Mouse (Mus musculus) forebrain, embryonic 16.5 days (tissue): ENCODE measurements around the gene Agap3. TPM values are rescaled to one million over a fixed set of nuclear protein-coding genes. Genes with fewer than 3 reads are reported as not detected.

Experiments used
- ATAC-seq: fragments of 200-750 bp; cut with Nextera tagmentation; 2 replicates; pipeline ENCODE4 v1.8.0; 2017; ENCODE audit warnings: mild to moderate bottlenecking, moderate library complexity
- H3K27ac ChIP-seq: fragments of 300-500 bp; sonication (generic); 2 replicates; pipeline ENCODE4 v1.5.1; 2014; ENCODE audit warnings: low read length, control low read depth
- H3K27me3 ChIP-seq: fragments of 300-500 bp; sonication (generic); replicated peaks from 2 replicates; pipeline ENCODE4 v1.6.1; 2014; ENCODE audit warnings: low read length; ENCODE audit not compliant: control insufficient read depth, insufficient read depth
- H3K36me3 ChIP-seq: fragments of 300-500 bp; sonication (generic); 2 replicates; pipeline ENCODE4 v1.6.1; 2014; ENCODE audit not compliant: control insufficient read depth, insufficient read depth
- H3K4me1 ChIP-seq: fragments of 300-500 bp; sonication (generic); replicated peaks from 2 replicates; pipeline ENCODE4 v1.6.1; 2014; ENCODE audit warnings: low read length; ENCODE audit not compliant: control insufficient read depth, insufficient read depth
- H3K4me2 ChIP-seq: fragments of 300-500 bp; sonication (generic); 2 replicates; pipeline ENCODE4 v1.6.1; 2014; ENCODE audit warnings: mild to moderate bottlenecking, low read length, control low read depth
- H3K4me3 ChIP-seq: fragments of 300-500 bp; sonication (generic); replicated peaks from 2 replicates; pipeline ENCODE4 v1.5.1; 2014; ENCODE audit warnings: mild to moderate bottlenecking, low read length, control low read depth
- H3K9ac ChIP-seq: fragments of 300-500 bp; sonication (generic); replicated peaks from 2 replicates; pipeline ENCODE4 v1.6.1; 2014; ENCODE audit warnings: low read depth, low read length, control low read depth
- H3K9me3 ChIP-seq: fragments of 300-500 bp; sonication (generic); 2 replicates; pipeline ENCODE4 v1.6.1; 2016; ENCODE audit warnings: low read length; ENCODE audit not compliant: control insufficient read depth
- WGBS: fragments of 180-500 bp; shearing (Covaris S2); extraction: QIAGEN DNeasy Blood & Tissue Kit; methylation state at CpG from one replicate; pipeline ENCODE4 v1.1.7; 2014; 5-methylcytosine and 5-hydroxymethylcytosine counted together
- polyA plus RNA-seq: library from polyadenylated mRNA; unstranded; fragments of >200 nt; fragmentation: Nextera tagmentation; extraction: Ambion mirVana; gene quantifications from 2 replicates; pipeline ENCODE4 v1.2.1, GENCODE M21; 2015

Agap3 gene
- polyA plus RNA-seq, 1 experiment from 2014 or later: 58.6 TPM

DNA sequence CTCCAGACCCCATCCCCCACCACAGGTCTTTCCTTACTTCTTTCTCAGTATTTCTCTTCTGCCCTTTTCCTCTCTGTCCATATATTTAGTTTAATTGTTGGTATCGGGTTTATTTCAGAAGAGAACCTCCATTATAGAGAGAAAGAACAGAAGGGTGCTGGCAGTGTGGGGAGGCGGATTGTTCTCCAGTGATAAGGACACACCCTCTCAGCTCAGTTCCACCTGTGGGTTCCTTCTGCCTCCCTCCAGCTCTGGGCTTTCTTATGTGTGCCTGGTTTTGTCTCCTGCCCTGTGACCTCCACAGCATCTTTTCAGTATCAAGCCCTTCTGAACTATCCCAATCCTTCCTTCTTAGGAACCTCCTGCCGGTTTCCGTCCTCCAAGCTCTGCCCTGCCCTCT, 72.5 kb downstream of the Agap3 start:
- no peak overlapping the region for H3K4me2 ChIP-seq
- no peak overlapping the region for H3K27ac ChIP-seq
- H3K36me3 ChIP-seq: no peaks in the 10 kb centered on the region
- H3K9ac ChIP-seq: no peak overlapping the region
- no peak for ATAC-seq
- H3K4me3 ChIP-seq: no peak overlapping the region
- H3K4me1 ChIP-seq: peaks cover 15% of the 10 kb centered on the region
- H3K9me3 ChIP-seq: no peaks in the 10 kb centered on the region
- H3K27me3 ChIP-seq: peaks cover 56% of the 10 kb centered on the region
- WGBS: 11% methylated on average over 4 of the region's 4 CpGs

DNA sequence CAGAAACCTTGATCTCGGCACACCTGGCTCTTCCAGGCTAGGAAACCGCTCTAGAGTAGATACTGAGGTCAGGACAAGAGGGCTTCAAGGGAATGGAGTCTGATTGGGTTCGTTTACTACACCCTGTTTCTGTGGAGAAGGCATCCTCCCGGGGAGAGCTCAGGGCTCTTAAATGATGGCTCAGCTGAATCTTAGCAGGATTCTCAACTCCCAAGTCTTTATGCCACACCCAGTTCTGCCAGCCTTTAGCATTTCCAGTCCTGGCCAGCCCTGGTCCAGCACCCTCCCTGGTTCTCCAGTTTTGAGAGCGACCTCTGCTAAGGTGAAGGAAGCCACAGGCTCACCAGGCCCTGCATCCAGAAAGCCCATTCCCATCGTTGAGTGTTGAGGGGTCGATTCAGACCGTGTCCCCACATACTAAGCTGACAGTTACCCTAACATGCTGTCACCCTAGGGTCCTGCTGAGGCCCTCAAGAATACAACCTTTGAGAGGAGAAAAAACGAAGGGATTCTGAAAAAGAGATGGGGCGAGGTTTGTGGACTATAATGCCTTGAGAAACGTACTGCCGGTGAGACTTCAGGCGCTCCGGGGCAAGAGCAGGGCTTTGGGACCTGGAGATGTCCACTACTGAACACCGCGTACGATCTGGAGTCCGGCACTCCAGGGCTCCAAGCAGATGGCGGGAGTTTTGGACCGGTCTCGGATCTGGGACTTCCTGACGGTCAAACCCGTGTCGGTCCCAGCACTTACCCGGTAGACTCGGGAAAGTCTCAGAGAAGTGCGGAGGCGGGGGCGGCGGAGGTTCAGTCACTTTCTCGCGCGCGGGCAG, 73.6 kb downstream of the Agap3 start:
- Histone ChIP-seq H3K36me3 (no peaks in the 10 kb centered on the region), H3K27ac (no peak overlapping the region), H3K4me1 (peaks cover 15% of the 10 kb centered on the region), H3K4me3 (peak overlapping the region; percentile 47), H3K4me2 (peak overlapping the region; percentile 82), H3K9me3 (no peaks in the 10 kb centered on the region), H3K9ac (no peak overlapping the region), H3K27me3 (peaks cover 60% of the 10 kb centered on the region)
- 3% methylated on average over 34 of the region's 34 CpGs for WGBS
- ATAC-seq: no peak

DNA sequence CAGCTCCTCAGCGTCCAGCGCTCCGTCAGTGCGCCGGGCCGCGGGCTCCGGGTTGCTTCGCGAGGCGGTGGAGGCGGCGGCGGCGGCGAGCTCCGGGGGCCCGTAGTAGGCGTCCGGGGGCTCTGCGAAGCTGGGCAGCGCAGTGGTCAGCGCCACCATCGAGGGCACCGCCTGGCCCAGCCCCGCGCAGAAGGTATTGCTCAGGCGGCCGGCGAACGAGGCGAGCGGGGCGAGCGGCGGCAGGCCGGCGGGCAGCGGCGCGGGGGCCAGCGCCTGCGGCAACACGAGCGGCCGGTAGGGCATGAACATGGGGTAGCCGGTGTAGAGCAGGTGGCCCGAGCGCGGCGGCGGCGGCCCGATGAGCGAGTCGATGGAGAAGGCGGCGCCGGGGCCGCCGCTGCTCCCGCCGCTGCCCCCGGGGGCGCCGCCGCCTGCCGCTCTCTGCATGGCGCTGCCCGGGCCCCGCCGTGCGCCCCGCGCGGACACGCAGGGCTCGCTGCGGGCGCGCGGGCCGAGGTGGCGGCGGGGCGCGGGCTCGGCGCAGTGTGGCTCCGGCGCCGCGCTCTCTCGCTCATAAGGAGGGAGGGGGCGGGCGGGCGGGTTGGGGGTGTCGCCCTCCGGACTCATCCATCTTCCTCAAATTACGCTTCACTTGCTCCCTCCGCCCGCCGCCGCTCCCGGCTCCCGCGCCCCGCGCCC, 74.4 kb downstream of the Agap3 start:
- no peak; the same call in 1 of the 2 replicates for ATAC-seq
- Histone ChIP-seq H3K4me2 (peak overlapping the region; percentile 82), H3K9me3 (no peaks in the 10 kb centered on the region), H3K4me3 (peak overlapping the region; percentile 47), H3K4me1 (peaks cover 15% of the 10 kb centered on the region), H3K9ac (peak overlapping the region; percentile 43), H3K36me3 (no peaks in the 10 kb centered on the region), H3K27ac (no peak overlapping the region), H3K27me3 (peaks cover 58% of the 10 kb centered on the region)
- WGBS: under 1% methylated on average over 88 of the region's 109 CpGs

DNA sequence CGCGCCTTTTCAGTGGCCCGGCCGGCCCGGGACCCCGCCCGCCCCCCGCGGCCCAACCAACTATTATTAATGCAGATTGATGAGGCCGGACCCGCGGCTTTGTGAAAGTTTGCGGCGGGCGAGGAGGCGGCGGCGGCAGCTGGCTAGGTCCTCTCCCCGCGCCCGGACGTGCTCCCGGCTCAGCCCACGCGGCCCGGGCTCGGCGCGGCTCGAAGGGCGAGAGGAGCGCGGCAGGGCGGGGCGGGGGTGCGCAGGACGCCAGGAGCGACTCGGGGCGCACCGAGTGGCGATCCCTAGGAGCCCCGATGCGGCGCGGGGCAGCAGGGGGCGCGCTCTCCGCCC, 74.9 kb downstream of the Agap3 start, which contains the start of gene Gbx1:
TSS of gene Gbx1 (minus strand) at position 314 of the 342 bp plus-strand sequence.
- no peaks in the 10 kb centered on the region for H3K9me3 ChIP-seq
- peak within 1 kb of the TSS; percentile 43 for H3K9ac ChIP-seq
- peak within 1 kb of the TSS; percentile 47 for H3K4me3 ChIP-seq
- H3K4me2 ChIP-seq: peak within 1 kb of the TSS; percentile 82
- under 1% methylated on average over 42 of the region's 49 CpGs for WGBS
- H3K27me3 ChIP-seq: peaks cover 56% of the 10 kb centered on the region
- H3K4me1 ChIP-seq: peaks cover 15% of the 10 kb centered on the region
- ATAC-seq: peak; percentile 17; the same call in 1 of the 2 replicates
- H3K36me3 ChIP-seq: no peaks in the 10 kb centered on the region
- H3K27ac ChIP-seq: no peak within 1 kb of the TSS

DNA sequence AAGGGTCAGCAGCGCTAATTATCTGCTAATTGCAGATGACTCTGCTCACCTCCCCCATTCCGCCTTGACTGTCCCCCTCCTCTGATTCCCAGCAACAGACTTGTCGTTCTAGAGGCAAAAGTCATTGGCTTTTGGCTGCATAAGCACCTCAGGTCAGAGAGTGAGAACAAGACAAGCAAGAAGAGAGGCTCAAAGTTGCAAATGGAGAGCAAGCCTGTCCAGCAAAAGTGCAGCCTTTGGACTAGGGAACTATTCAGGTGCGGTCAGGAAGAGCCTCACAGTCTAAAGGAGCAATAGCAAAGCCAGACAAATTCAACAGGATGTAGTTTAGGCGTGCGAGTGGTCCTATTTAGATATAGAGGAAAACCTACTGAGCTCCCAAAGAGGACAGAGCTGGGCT, 75.8 kb downstream of the Agap3 start:
- Histone ChIP-seq H3K36me3 (no peaks in the 10 kb centered on the region), H3K9ac (no peak overlapping the region), H3K27ac (no peak overlapping the region), H3K4me1 (peaks cover 15% of the 10 kb centered on the region), H3K9me3 (no peaks in the 10 kb centered on the region), H3K4me2 (no peak overlapping the region), H3K4me3 (no peak overlapping the region), H3K27me3 (peaks cover 49% of the 10 kb centered on the region)
- ATAC-seq: no peak
- 14% methylated on average over 6 of the region's 6 CpGs for WGBS

DNA sequence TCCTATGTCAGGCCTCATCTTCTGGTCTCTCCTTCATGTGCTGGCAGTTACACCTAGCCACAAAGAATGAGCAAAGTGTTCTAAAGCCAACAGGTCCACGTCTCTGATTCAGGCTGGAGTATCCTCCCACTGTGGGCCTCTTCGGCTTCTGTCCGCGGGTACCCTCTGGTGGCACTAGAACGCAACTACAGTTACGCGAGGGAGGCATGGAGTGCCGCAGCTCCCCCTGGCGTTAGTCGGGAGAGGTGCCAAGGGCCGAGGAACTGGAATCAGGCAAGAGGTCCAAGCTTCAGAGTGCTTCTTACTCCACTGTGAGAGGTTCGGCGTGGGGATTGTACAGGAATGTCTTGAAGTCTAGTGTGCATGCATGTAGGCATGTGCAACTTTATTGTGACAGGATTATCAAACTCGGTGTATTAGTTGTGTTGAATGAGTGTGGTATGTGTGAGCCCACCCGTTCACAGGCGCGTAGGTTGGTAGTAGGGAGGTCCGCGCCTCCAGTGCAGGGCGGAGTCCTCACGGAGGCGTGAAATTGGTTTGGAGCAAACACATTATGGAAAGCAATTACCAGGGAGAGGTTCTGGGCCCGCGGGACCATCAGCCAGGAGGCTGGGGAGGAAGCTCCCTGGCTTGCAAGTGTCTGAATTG, 78.2 kb downstream of the Agap3 start:
- Histone ChIP-seq H3K36me3 (no peaks in the 10 kb centered on the region), H3K9me3 (no peaks in the 10 kb centered on the region), H3K27ac (no peak overlapping the region), H3K9ac (no peak overlapping the region), H3K4me1 (peaks cover 15% of the 10 kb centered on the region), H3K4me2 (no peak overlapping the region), H3K27me3 (peaks cover 28% of the 10 kb centered on the region), H3K4me3 (no peak overlapping the region)
- ATAC-seq: peak; percentile 52
- WGBS: 19% methylated on average over 24 of the region's 24 CpGs

DNA sequence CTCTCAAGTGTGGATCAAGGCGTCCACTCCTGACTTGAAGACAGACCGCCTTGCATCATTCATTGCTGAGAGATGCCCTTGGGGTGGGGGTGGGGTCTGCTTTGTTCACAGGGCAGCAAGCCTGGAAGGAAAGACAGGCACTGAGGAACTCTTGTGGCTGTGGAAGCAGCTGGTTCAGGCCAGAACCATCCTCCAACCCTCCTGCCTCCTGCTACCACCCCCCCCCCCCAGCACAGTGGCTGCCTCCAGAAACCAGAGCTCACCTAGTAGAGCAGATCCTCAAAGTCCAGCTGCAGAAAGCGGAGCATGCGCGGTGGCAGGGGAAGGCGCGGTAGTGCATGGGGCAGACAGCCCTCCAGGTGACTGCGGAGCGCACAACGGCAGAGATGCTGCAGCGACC, 81.4 kb downstream of the Agap3 start:
- no peak for ATAC-seq
- Histone ChIP-seq H3K36me3 (no peaks in the 10 kb centered on the region), H3K4me1 (0 out of 2 replicates have a peak, but pooled peaks cover 2% of the 10 kb centered on the region), H3K27ac (no peak overlapping the region), H3K9ac (no peak overlapping the region), H3K27me3 (peaks cover 11% of the 10 kb centered on the region), H3K4me2 (no peak overlapping the region), H3K4me3 (no peak overlapping the region), H3K9me3 (no peaks in the 10 kb centered on the region)
- 56% methylated on average over 11 of the region's 11 CpGs for WGBS

DNA sequence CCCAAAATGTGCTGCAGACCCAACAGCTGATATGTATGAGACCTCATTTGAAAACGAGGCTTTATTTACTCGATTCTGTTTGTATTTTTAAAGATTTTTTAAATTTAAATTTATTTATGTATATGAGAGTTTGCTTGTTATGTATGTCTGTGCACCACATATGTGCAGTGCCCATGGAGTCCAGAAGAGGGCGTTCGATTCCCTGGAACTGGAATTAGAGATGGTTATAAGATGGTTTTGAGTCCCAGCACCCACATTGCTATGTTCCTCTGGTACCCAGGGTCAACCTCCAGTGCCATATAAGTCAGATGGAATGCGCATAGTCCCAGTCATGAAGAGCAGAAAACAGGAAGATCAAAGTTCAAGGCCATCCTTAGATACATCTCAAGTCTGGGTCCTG, 82.3 kb downstream of the Agap3 start:
- Histone ChIP-seq H3K4me3 (no peak overlapping the region), H3K4me2 (no peak overlapping the region), H3K27ac (no peak overlapping the region), H3K9ac (no peak overlapping the region), H3K27me3 (peaks cover 5% of the 10 kb centered on the region; the same call in 1 of the 2 replicates), H3K9me3 (no peaks in the 10 kb centered on the region), H3K36me3 (no peaks in the 10 kb centered on the region), H3K4me1 (0 out of 2 replicates have a peak, but pooled peaks cover 2% of the 10 kb centered on the region)
- no peak for ATAC-seq
- WGBS: 50% methylated on average over 5 of the region's 5 CpGs

DNA sequence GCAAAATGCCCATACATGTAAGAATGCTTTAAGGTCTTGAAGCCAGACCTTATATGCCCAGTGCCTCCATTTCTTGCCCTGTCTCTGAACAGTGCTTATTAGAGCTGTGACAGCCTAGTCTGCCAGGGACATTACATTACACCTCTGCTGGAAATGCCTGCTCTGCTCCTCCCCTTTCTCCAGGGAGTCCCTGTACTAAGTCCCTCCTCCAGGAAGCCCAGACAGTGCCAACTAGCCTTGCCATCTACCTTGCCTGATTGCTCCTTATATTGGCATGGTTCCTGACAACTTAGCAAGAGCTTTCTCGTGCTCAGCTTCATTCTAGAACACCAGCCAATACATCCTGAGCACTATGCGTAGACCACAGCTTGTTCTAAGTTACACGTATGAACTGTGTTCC, 83.8 kb downstream of the Agap3 start:
- H3K27ac ChIP-seq: no peak overlapping the region
- H3K4me3 ChIP-seq: no peak overlapping the region
- H3K9ac ChIP-seq: no peak overlapping the region
- no peak for ATAC-seq
- 0 out of 2 replicates have a peak, but pooled peaks cover 2% of the 10 kb centered on the region for H3K4me1 ChIP-seq
- H3K9me3 ChIP-seq: no peaks in the 10 kb centered on the region
- H3K4me2 ChIP-seq: no peak overlapping the region
- H3K36me3 ChIP-seq: no peaks in the 10 kb centered on the region
- 67% methylated on average over 3 of the region's 3 CpGs for WGBS
- no peaks in the 10 kb centered on the region for H3K27me3 ChIP-seq
